Mouse (Mus musculus) ES-Bruce4 (cell line): ENCODE results near the gene Lmnb2.

Source experiments
- CTCF ChIP-seq: IDR thresholded peaks from one replicate; pipeline ENCODE4 v1.8.1; 2011; ENCODE audit warnings: low read depth, low read length
- POLR2A ChIP-seq: IDR thresholded peaks from one replicate; pipeline ENCODE4 v1.8.1; 2011; ENCODE audit warnings: low read length; ENCODE audit not compliant: insufficient read depth

DNA sequence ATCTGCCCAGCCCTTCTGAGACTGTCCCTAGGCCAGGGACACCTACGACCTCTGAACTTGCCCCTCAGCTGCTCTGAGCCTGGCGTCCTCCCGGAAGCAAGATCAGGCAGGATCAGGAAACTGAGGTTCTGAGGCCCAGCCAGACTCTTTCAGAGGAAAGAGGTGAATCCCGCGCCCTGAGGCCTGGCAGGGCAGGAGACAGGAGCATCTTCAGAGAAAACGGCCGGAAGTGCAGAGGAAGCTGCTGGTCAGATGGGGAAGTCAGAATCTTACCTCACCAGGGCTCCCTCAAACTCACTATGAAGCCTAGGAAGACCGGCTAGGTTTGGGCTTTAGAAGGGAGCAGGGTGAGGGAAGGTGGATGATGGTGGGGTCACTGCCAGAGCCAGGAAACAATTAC lies 24.9 kb upstream of the Lmnb2 start:
- TF ChIP-seq POLR2A = no peak
- no peak for TF ChIP-seq CTCF
